Mouse (Mus musculus) frontal cortex, postnatal 36 days (tissue): ENCODE data around the gene Ripply3.
A peak's percentile ranks its signal among the peaks of the same experiment; 100 is the strongest.

ENCODE experiments used
- DNase-seq, 2 experiments: peaks; one replicate each; pipeline ENCODE4 v3.0.0; 2022; ENCODE audit warnings: low spot score in 2 of 2

Gene Ripply3

GRCm38 (mm10) chr16:94358091-94358490 lies 29.9 kb downstream of the Ripply3 start:
- no peak for DNase-seq

DNA sequence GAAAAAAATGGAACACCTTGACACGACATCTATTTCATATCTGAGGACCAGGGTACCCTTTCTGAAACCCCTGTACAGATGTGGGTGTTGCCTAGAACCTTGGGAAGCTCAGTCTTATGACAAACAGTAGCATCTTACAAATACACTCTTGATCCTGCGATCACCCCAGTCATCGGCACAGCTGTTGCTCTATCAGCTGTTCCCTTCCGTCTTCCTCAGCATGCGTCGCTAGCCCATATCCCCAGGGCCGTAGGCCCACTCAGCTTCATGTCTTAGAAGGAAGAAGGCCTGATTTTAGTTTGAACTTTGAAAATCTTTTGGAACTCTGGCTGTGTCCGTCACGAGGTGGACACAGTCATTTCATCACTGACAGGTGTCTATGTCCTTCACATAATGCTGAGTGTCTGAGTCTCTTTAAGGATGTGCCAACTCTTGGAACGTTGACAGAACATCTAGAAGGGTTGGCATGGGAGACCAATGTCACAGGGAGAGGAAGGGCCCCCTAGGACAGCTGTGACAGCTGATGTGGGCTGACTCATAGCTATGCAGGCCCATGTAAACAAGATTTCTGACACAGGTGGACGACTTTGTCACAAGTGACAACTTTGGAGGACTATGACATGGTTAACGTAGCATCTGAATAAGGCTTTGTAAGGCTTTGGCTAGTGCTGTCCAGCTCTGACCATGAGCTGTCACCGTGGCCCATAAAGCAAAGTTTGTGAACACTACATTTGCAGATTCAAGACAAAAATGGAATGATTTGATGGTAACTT lies 32.5 kb downstream of the Ripply3 start:
- no peak for DNase-seq

- DNase-seq: peak; percentile 82 to 89
Observed at GRCm38 (mm10) chr16:94362174-94362873, 34.1 kb downstream of the Ripply3 start.

DNA sequence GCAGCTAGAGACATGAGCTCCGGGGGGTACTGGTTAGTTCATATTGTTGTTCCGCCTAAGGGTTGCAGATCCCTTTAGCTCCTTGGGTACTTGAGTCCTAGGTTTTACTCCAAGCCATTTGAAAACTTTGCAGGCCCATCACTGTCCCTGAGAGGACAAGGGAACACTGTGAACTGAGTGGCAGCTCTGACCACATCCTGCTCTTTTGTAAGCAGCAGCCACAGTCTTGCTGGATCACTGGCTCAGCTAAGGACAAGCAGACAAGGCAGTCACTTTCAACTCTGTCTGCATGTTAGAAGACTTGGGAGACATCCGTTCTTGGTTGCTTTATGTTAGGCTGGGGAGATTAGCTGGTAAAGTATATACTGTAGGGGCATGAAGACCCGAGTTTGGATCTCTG lies 35.6 kb downstream of the Ripply3 start:
- no peak for DNase-seq

GRCm38 (mm10) chr16:94365435-94365834 lies 37.2 kb downstream of the Ripply3 start:
- DNase-seq: no peak

DNA sequence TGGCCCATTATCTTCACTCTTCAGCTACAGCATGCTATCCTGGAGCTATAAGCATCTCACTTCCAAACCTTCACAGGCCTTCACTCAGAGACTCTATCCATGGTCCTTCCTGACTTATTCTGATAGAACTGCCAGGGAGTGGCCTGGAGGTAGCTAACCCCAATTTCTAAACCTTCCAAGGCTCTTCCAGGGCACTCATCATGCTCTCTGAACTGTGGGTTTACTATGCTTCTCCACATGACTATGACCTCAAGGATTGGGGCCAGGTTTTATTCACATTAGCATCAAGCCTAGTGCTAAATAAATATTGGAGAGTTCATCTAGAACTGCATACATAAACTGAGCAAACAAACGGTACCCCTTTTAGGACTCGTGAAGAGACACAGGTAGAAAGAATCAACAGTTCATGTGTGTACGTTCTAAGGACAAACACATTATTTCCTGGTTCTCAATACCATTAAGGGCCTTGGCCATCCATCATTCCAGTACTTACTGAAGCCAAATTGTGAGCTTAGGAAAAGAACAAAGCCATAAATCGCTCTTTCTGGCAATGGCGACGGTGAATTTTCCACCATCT lies 41.5 kb downstream of the Ripply3 start:
- no peak for DNase-seq

DNA sequence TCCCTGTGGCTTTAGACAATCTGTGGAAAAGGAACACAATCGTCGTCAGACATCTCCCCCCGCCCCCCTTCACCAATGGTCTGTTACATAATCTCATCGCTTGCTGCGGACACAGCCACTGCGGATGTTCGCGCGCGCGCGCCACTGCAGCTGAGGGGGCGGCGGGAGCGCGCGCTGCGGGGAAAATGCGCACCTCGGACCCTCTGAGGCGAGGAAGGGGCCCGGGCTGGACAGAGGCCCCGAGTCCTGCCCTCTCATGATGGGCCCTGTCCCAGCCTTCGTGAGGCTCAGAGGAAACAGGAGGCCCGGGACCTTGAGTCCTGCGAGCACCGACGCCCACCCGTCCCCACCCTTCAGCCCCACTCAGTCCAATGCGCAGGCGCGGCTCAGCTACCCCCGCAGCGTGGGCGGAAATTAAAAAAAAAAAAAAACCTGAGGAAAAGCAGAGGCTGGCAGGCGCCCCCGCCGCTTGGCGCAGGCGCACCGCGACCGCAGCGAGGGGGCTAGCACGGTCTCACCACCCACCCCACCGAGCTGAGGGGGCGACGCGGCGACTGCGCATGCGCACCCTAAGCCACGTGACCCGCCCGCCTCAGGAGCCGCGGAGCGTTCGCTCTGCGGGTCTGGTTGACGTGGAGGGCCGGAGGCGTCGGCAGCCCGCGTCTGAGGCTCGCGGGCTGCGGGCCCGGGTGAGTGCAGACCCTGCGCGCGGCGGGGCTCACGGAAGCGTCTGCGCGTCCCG lies 42.1 kb downstream of the Ripply3 start, which contains the start of gene Ttc3:
Gene Ttc3 (plus strand): TSS at position 446 of the 742 bp plus-strand sequence.
- peak; percentile 95 to 96 for DNase-seq

GRCm38 (mm10) chr16:94370915-94371300 lies 42.7 kb downstream of the Ripply3 start:
- DNase-seq: peak in 1 of 2 experiments; percentile 67

- peak; percentile 46 to 53 for DNase-seq
Observed at GRCm38 (mm10) chr16:94371301-94371931, 43.2 kb downstream of the Ripply3 start, which contains the start of gene Pigp. TSS of gene Pigp (minus strand) at chr16:94371842.

GRCm38 (mm10) chr16:94379386-94379785 lies 51.2 kb downstream of the Ripply3 start:
- no peak for DNase-seq

DNA sequence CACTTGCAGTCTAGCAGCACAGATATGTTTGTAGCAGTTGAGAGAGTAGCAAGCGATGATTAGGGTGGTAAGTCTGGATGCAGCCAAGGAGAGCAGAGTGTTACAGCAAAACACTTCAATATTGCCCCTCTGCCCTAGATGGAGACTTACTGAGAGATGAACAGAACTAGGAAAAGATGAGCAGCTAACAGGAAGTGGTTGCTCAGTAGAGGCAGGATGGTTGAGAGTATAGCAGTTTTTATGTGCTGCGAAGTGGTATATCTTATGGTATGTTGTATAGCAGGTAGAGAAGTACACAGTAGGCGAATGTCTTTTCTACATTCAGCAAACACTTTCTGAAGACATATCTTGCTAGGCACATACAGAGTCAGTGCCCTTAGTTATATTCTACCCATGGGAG lies 55.1 kb downstream of the Ripply3 start:
- no peak for DNase-seq
